Mouse (Mus musculus): ENCODE data around the gene Lztr1.

Lztr1 gene

GRCm38 (mm10) chr16:17508546-17509239 is at the start of gene Lztr1:
Lztr1 (plus strand) TSS chr16:17508688.
- in situ Hi-C loops (cut with MboI; ENCODE audit: unreplicated experiment in 2 of 2) = no loop called here

GRCm38 (mm10) chr16:17460254-17460653 is 48.2 kb upstream of the Lztr1 start:
- in situ Hi-C loops (cut with MboI; ENCODE audit: unreplicated experiment in 2 of 2) = loop anchor here in 1 of 2 experiments (5.0 kb wide), 1 partner anchor 58 kb away; no protein-coding TSS in a partner anchor

DNA sequence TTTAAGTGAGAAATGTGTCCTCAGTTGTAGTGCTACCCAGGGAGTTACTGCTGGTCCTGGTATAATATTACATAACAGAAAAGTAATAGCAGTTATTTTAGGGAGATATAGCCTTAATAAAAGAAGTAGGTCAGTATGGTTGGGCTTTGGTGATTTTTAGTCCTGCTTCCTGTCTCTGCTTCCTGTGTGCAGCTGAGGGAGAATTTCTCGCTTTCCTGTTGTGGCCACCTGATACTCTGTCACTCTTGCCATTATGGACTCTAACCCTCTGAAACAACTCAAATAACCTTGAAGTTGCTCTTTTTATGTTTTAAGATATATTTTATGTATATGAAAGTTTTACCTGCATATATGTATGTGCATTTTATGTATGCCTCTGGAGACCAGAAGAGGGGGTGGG is 46.9 kb upstream of the Lztr1 start:
- in situ Hi-C loops (cut with MboI; ENCODE audit: unreplicated experiment in 2 of 2) = loop anchor here in 1 of 2 experiments (5.0 kb wide), 1 partner anchor 59 kb away; no protein-coding TSS in a partner anchor

GRCm38 (mm10) chr16:17463184-17463583 is 45.3 kb upstream of the Lztr1 start:
- in situ Hi-C loops (cut with MboI; ENCODE audit: unreplicated experiment in 2 of 2) = loop anchor here in 1 of 2 experiments (5.0 kb wide), 1 partner anchor 61 kb away; no protein-coding TSS in a partner anchor

DNA sequence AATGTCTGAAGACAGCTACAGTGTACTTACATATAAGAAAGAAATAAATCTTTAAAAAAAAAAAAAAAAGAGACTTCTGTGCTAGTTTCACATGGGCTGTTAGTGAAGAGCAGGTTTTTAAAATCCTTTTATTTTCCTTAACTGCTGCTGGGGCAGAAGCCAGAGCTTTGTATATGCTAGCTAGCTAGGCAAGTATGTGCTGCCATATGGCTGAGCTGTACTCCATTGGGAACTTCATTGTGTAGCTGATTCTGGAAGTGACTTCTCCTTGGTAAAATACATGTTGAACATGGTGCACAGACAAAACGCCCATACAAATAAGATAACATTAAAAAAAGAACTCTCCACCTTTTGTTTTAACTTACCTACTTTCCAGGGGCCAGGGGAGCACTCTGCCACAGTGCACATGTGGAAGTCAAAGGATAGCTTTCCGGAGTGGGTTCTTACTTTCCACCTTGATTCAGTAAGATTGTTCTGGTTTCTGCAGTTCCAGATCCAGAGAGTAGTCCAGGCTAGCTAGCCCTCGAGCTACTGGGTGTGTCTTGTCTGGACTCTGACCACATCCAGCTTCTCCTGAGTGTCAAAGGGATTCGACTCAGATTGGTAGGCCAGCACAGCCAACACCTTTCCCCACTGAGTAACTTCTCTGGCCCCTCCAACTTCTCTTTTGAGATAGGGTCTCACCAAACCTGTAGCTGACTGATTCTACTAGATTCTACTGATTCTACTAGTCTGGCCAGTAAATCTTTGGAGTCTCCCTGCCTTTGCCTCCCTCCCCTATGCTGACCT is 41.4 kb upstream of the Lztr1 start:
- in situ Hi-C loops (cut with MboI; ENCODE audit: unreplicated experiment in 2 of 2) = no loop called here

GRCm38 (mm10) chr16:17472498-17472897 is 36.0 kb upstream of the Lztr1 start:
- in situ Hi-C loops (cut with MboI; ENCODE audit: unreplicated experiment in 2 of 2) = loop anchor here in 1 of 2 experiments (10.0 kb wide), 1 partner anchor 142 kb away; the partner anchor contains the start of gene Smpd4

GRCm38 (mm10) chr16:17474091-17474490 is 34.4 kb upstream of the Lztr1 start:
- in situ Hi-C loops (cut with MboI; ENCODE audit: unreplicated experiment in 2 of 2) = loop anchor here in 1 of 2 experiments (10.0 kb wide), 1 partner anchor 141 kb away; the partner anchor contains the start of gene Smpd4

DNA sequence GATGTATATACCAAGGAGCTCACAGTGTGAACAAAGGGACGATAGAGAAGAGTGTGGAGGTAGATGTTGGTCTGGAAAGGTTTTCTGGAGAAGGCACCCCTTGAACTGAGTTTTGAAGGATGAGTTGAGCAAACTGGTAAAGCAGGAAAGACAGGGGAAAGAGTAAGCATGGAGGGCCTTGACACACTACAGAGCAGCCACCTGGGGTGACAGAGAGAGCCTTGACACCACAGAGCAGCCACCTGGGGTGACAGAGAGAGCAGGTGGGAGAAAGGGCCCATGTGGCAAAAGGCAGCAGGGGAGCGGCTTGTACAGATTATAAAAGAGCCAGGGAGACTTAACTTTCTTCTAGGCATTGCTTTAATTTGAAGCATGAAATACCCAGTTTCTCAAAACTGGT is 33.7 kb upstream of the Lztr1 start:
- in situ Hi-C loops (cut with MboI; ENCODE audit: unreplicated experiment in 2 of 2) = loop anchor here in 1 of 2 experiments (10.0 kb wide), 1 partner anchor 140 kb away; the partner anchor contains the start of gene Smpd4

DNA sequence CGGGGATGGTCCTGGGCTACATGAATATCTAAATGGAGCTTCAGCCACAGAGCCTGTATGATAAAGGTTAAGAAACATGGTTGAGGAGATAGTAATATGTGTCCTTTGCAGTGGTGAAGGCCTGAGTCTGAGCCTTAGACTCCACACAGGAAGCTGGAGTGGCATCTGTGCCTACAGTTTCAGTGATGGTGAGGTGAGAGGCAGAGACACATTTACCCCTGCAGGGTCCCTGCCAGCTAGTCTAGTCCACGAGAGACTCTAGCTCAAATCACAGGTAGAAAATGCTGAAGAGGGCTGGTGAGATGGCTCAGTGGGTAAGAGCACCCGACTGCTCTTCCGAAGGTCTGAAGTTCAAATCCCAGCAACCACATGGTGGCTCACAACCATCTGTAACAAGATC is 33.2 kb upstream of the Lztr1 start:
- in situ Hi-C loops (cut with MboI; ENCODE audit: unreplicated experiment in 2 of 2) = loop anchor here in 1 of 2 experiments (10.0 kb wide), 1 partner anchor 139 kb away; the partner anchor contains the start of gene Smpd4

DNA sequence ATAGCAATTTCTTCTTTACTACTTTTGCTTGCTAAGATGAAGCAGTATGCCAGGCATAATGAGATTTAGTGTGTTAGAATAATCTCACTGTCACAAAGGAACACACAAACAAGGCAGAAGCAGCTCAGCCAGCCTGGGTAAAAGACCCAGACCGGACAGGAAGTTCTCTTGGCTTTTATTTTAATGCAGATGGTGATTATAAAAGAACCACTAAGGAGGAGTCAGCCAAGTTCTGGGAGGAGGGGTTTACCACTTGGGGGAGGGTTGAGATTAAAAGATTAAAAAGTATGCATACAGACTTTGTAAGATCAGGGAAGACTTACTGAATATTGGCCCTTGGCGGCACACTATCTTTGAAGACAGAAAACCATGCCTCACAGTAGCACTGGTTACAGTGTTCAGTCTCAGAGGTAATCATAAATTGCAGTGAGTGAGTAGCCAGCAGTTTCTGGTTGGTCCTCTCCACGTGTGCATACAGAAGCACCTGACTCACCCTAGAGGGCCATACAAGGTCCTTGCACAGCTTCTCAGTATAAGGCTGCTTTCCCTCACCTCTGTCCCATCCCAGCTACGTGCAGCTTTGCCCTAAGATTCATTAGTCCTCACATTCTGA is 30.1 kb upstream of the Lztr1 start:
- in situ Hi-C loops (cut with MboI; ENCODE audit: unreplicated experiment in 2 of 2) = loop anchor here in 1 of 2 experiments (10.0 kb wide), 1 partner anchor 136 kb away; the partner anchor contains the start of gene Smpd4

DNA sequence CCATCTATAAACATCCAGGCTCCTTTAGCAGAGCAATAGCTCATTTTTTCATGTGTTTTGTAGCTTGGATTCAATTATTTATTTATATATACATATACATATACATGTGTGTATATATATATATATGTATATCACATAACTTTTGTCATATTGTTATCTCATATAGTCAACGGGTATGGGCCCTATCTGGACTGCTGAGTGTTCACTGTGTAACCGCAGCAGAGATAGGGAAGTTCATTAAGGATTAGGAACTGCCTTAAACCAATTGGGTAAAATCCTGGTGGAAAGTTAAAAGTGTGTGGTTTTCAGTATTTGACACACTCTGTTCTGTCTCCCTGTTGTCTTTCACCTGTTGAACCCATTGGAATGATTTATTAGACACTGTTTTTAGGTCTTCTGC is 27.0 kb upstream of the Lztr1 start:
- in situ Hi-C loops (cut with MboI; ENCODE audit: unreplicated experiment in 2 of 2) = no loop called here

DNA sequence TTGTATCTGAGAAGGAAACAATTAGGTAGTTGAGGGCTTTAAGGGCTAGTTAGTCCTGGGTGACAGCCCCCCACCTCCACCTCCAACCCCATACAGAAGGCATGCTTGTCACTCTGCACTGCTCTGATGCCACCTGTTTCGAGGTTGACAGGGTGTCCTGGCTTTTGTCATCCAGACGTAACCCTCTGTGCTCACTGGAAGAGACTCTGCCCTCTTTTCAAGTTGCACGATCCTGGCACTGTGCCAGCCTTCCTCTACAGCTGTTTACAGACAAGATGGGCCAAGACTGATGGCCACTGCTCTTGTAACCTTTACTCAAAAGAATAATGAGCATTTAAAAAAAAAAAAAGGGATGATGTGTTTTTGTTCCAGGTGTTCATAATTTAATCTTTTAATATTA is 22.0 kb upstream of the Lztr1 start:
- in situ Hi-C loops (cut with MboI; ENCODE audit: unreplicated experiment in 2 of 2) = no loop called here

- in situ Hi-C loops (cut with MboI; ENCODE audit: unreplicated experiment in 2 of 2) = no loop called here
Measured at GRCm38 (mm10) chr16:17488478-17489468, 19.7 kb upstream of the Lztr1 start.

GRCm38 (mm10) chr16:17489469-17490111 is 18.9 kb upstream of the Lztr1 start, which contains the start of gene Aifm3:
Aifm3 (plus strand) TSS chr16:17489611.
- in situ Hi-C loops (cut with MboI; ENCODE audit: unreplicated experiment in 2 of 2) = no loop called here

DNA sequence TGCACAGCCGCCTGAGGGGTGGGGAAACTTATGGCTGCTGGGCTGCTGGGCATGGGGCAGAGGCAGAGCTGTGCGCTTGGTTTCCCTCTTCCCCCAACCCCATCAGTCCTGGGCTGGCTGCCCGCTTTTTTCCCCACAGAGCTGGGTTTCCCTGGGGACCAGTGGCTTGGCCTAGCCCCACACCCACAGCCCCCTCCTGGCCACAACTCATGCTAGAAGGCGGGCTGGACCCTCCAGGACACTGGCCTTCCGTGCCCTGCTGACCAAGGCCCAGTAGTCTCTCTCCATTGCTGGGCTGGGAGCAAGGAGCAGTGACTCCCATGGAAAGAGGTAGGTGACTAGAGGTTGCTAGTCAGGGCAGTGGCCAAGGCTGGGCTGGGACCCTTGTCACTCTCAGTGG is 17.3 kb upstream of the Lztr1 start:
- in situ Hi-C loops (cut with MboI; ENCODE audit: unreplicated experiment in 2 of 2) = no loop called here

- in situ Hi-C loops (cut with MboI; ENCODE audit: unreplicated experiment in 2 of 2) = no loop called here
Measured at GRCm38 (mm10) chr16:17491896-17492561, 16.5 kb upstream of the Lztr1 start.

GRCm38 (mm10) chr16:17496499-17497305 is 11.8 kb upstream of the Lztr1 start:
- in situ Hi-C loops (cut with MboI; ENCODE audit: unreplicated experiment in 2 of 2) = no loop called here

All from v-Abl transformed pro-B cells (cell line).